Mouse (Mus musculus) lung, embryonic 15.5 days (tissue): Measurements from ENCODE around the gene Sco2. TPM values are rescaled to one million over a fixed set of nuclear protein-coding genes. Genes with fewer than 3 reads are reported as not detected.
A peak's percentile ranks its signal among the peaks of the same experiment; 100 is the strongest.

Source experiments
- ATAC-seq: fragments of 200-750 bp; cut with Nextera tagmentation; 2 replicates; pipeline ENCODE4 v1.8.0; 2017; ENCODE audit warnings: moderate number of reproducible peaks, borderline replicate concordance; ENCODE audit not compliant: low FRiP score, low TSS enrichment; ENCODE audit errors: extremely low read depth
- H3K27ac ChIP-seq: fragments of 300-500 bp; sonication (generic); 2 replicates; pipeline ENCODE4 v1.5.1; 2015; ENCODE audit warnings: moderate library complexity, mild to moderate bottlenecking, inconsistent platforms
- H3K27me3 ChIP-seq: fragments of 300-500 bp; sonication (generic); 2 replicates; pipeline ENCODE4 v1.6.1; 2015; ENCODE audit warnings: inconsistent platforms
- H3K36me3 ChIP-seq: fragments of 300-500 bp; sonication (generic); 2 replicates; pipeline ENCODE4 v1.6.1; 2015; ENCODE audit warnings: inconsistent platforms
- H3K4me1 ChIP-seq: fragments of 300-500 bp; sonication (generic); 2 replicates; pipeline ENCODE4 v1.6.1; 2015; ENCODE audit warnings: inconsistent platforms
- H3K4me2 ChIP-seq: fragments of 300-500 bp; sonication (generic); 2 replicates; pipeline ENCODE4 v1.6.1; 2015; ENCODE audit warnings: inconsistent platforms, mild to moderate bottlenecking, moderate library complexity
- H3K4me3 ChIP-seq: fragments of 300-500 bp; sonication (generic); 2 replicates; pipeline ENCODE4 v1.5.1; 2015; ENCODE audit warnings: mild to moderate bottlenecking, inconsistent platforms
- H3K9ac ChIP-seq: fragments of 300-500 bp; sonication (generic); 2 replicates; pipeline ENCODE4 v1.6.1; 2015; ENCODE audit warnings: inconsistent platforms
- H3K9me3 ChIP-seq: fragments of 300-500 bp; sonication (generic); 2 replicates; pipeline ENCODE4 v1.6.1; 2016; ENCODE audit warnings: inconsistent platforms
- WGBS: fragments of 180-500 bp; shearing (Covaris S2); methylation state at CpG from one replicate; pipeline ENCODE4 v1.1.7; 2015; 5-methylcytosine and 5-hydroxymethylcytosine counted together
- polyA plus RNA-seq: library from polyadenylated mRNA; unstranded; fragments of >200 nt; fragmentation: Nextera tagmentation; extraction: Ambion mirVana; gene quantifications from 2 replicates; pipeline ENCODE4 v1.2.1, GENCODE M21; 2015

Gene Sco2
- polyA plus RNA-seq, 1 experiment from 2014 or later = 5.9 TPM

GRCm38 (mm10) chr15:89372068-89372467 lies 1.6 kb downstream of the Sco2 start:
- no peak overlapping the region for H3K4me3 ChIP-seq
- H3K4me1 ChIP-seq = peaks cover 15% of the 10 kb centered on the region
- H3K27ac ChIP-seq = no peak overlapping the region
- H3K9ac ChIP-seq = no peak overlapping the region
- no peak for ATAC-seq
- no peak overlapping the region for H3K4me2 ChIP-seq
- H3K27me3 ChIP-seq = peaks cover 14% of the 10 kb centered on the region
- no peaks in the 10 kb centered on the region for H3K9me3 ChIP-seq
- WGBS = 83% methylated on average over 13 of the region's 13 CpGs
- H3K36me3 ChIP-seq = peaks cover 57% of the 10 kb centered on the region

GRCm38 (mm10) chr15:89365141-89365551 lies 8.5 kb downstream of the Sco2 start:
- Histone ChIP-seq H3K4me2 (no peak overlapping the region), H3K9me3 (no peaks in the 10 kb centered on the region), H3K9ac (no peak overlapping the region), H3K4me1 (no peaks in the 10 kb centered on the region), H3K36me3 (peaks cover 99% of the 10 kb centered on the region), H3K27ac (no peak overlapping the region), H3K27me3 (no peaks in the 10 kb centered on the region), H3K4me3 (no peak overlapping the region)
- ATAC-seq = no peak
- WGBS = 89% methylated on average over 4 of the region's 4 CpGs

GRCm38 (mm10) chr15:89363051-89363450 lies 10.6 kb downstream of the Sco2 start:
- H3K27me3 ChIP-seq = no peaks in the 10 kb centered on the region
- no peaks in the 10 kb centered on the region for H3K9me3 ChIP-seq
- 71% methylated on average over 7 of the region's 7 CpGs for WGBS
- peaks cover 10% of the 10 kb centered on the region; the same call in 1 of the 2 replicates for H3K4me1 ChIP-seq
- no peak overlapping the region for H3K9ac ChIP-seq
- H3K27ac ChIP-seq = no peak overlapping the region
- ATAC-seq = no peak
- peaks cover 87% of the 10 kb centered on the region for H3K36me3 ChIP-seq
- H3K4me3 ChIP-seq = no peak overlapping the region
- H3K4me2 ChIP-seq = no peak overlapping the region

GRCm38 (mm10) chr15:89358784-89359183 lies 14.9 kb downstream of the Sco2 start:
- Histone ChIP-seq H3K36me3 (peaks cover 49% of the 10 kb centered on the region), H3K27ac (no peak overlapping the region), H3K4me2 (no peak overlapping the region), H3K27me3 (no peaks in the 10 kb centered on the region), H3K9me3 (no peaks in the 10 kb centered on the region), H3K4me3 (no peak overlapping the region), H3K9ac (no peak overlapping the region), H3K4me1 (peaks cover 31% of the 10 kb centered on the region)
- no peak for ATAC-seq
- 73% methylated on average over 3 of the region's 3 CpGs for WGBS

- Histone ChIP-seq H3K36me3 (peaks cover 48% of the 10 kb centered on the region), H3K27me3 (no peaks in the 10 kb centered on the region), H3K4me1 (peaks cover 31% of the 10 kb centered on the region), H3K9ac (peak overlapping the region; percentile 91), H3K4me3 (peak overlapping the region; percentile 81), H3K27ac (peak overlapping the region; percentile 91), H3K4me2 (peak overlapping the region; percentile 55), H3K9me3 (no peaks in the 10 kb centered on the region)
- peak; percentile 66; the same call in 1 of the 2 replicates for ATAC-seq
- under 1% methylated on average over 15 of the region's 15 CpGs for WGBS
Measured at GRCm38 (mm10) chr15:89356372-89356771, 17.3 kb downstream of the Sco2 start.

- ATAC-seq = peak; percentile 91
- Histone ChIP-seq H3K36me3 (peaks cover 48% of the 10 kb centered on the region), H3K9me3 (no peaks in the 10 kb centered on the region), H3K9ac (peak within 1 kb of the TSS; percentile 91), H3K4me1 (peaks cover 31% of the 10 kb centered on the region), H3K4me3 (peak within 1 kb of the TSS; percentile 81), H3K27ac (peak within 1 kb of the TSS; percentile 91), H3K4me2 (peak within 1 kb of the TSS; percentile 77), H3K27me3 (no peaks in the 10 kb centered on the region)
- WGBS = under 1% methylated on average over 63 of the region's 64 CpGs
Measured at GRCm38 (mm10) chr15:89355241-89356187, 18.1 kb downstream of the Sco2 start, which contains the start of the genes Lmf2 and Ncaph2. Lmf2 (minus strand) TSS chr15:89355659. Ncaph2 (plus strand) TSS chr15:89355719.

GRCm38 (mm10) chr15:89354455-89354854 lies 19.2 kb downstream of the Sco2 start:
- WGBS = 70% methylated on average over 7 of the region's 7 CpGs
- H3K27me3 ChIP-seq = no peaks in the 10 kb centered on the region
- peak overlapping the region; percentile 81 for H3K4me3 ChIP-seq
- H3K4me2 ChIP-seq = peak overlapping the region; percentile 77
- ATAC-seq = no peak
- no peak overlapping the region for H3K27ac ChIP-seq
- H3K36me3 ChIP-seq = peaks cover 50% of the 10 kb centered on the region
- peaks cover 31% of the 10 kb centered on the region for H3K4me1 ChIP-seq
- no peaks in the 10 kb centered on the region for H3K9me3 ChIP-seq
- H3K9ac ChIP-seq = peak overlapping the region; percentile 91

- Histone ChIP-seq H3K4me3 (no peak overlapping the region), H3K9me3 (no peaks in the 10 kb centered on the region)
Measured at GRCm38 (mm10) chr15:89353837-89354236, 19.8 kb downstream of the Sco2 start.

GRCm38 (mm10) chr15:89352795-89353194 lies 20.9 kb downstream of the Sco2 start:
- Histone ChIP-seq H3K4me1 (peaks cover 19% of the 10 kb centered on the region), H3K27ac (no peak overlapping the region), H3K9me3 (no peaks in the 10 kb centered on the region), H3K9ac (no peak overlapping the region), H3K4me3 (no peak overlapping the region), H3K27me3 (no peaks in the 10 kb centered on the region), H3K36me3 (peaks cover 43% of the 10 kb centered on the region), H3K4me2 (no peak overlapping the region)
- ATAC-seq = no peak
- 94% methylated on average over 12 of the region's 12 CpGs for WGBS

More at GRCm38 (mm10) chr15:89353837-89354236, 19.8 kb downstream of the Sco2 start:
- Histone ChIP-seq H3K27ac (no peak overlapping the region), H3K36me3 (peaks cover 48% of the 10 kb centered on the region), H3K4me1 (peaks cover 27% of the 10 kb centered on the region), H3K4me2 (peak overlapping the region; percentile 77; the same call in 1 of the 2 replicates), H3K9ac (peak overlapping the region; percentile 91; the same call in 1 of the 2 replicates), H3K27me3 (no peaks in the 10 kb centered on the region)
- no peak for ATAC-seq
- 93% methylated on average over 16 of the region's 16 CpGs for WGBS

- WGBS = 92% methylated on average over 14 of the region's 14 CpGs
- no peak overlapping the region for H3K4me2 ChIP-seq
- H3K27me3 ChIP-seq = no peaks in the 10 kb centered on the region
- no peak overlapping the region for H3K4me3 ChIP-seq
- no peak for ATAC-seq
- no peak overlapping the region for H3K27ac ChIP-seq
- H3K36me3 ChIP-seq = peaks cover 43% of the 10 kb centered on the region
- no peaks in the 10 kb centered on the region for H3K9me3 ChIP-seq
- H3K4me1 ChIP-seq = peaks cover 12% of the 10 kb centered on the region
- H3K9ac ChIP-seq = no peak overlapping the region
Measured at GRCm38 (mm10) chr15:89352054-89352453, 21.6 kb downstream of the Sco2 start.

- no peak overlapping the region for H3K9ac ChIP-seq
- no peak overlapping the region for H3K4me3 ChIP-seq
- no peak overlapping the region for H3K27ac ChIP-seq
- H3K36me3 ChIP-seq = peaks cover 43% of the 10 kb centered on the region
- no peaks in the 10 kb centered on the region for H3K9me3 ChIP-seq
- no peak overlapping the region for H3K4me2 ChIP-seq
- 80% methylated on average over 15 of the region's 15 CpGs for whole genome bisulfite sequencing
- no peak for ATAC-seq
- H3K27me3 ChIP-seq = no peaks in the 10 kb centered on the region
- H3K4me1 ChIP-seq = peaks cover 10% of the 10 kb centered on the region
Measured at GRCm38 (mm10) chr15:89351302-89351701, 22.3 kb downstream of the Sco2 start.

GRCm38 (mm10) chr15:89350447-89350846 lies 23.2 kb downstream of the Sco2 start:
- H3K4me2 ChIP-seq = no peak overlapping the region
- 83% methylated on average over 5 of the region's 5 CpGs for WGBS
- no peaks in the 10 kb centered on the region for H3K27me3 ChIP-seq
- peaks cover 43% of the 10 kb centered on the region for H3K36me3 ChIP-seq
- H3K9ac ChIP-seq = no peak overlapping the region
- H3K4me1 ChIP-seq = peaks cover 10% of the 10 kb centered on the region
- ATAC-seq = no peak
- H3K27ac ChIP-seq = no peak overlapping the region
- H3K9me3 ChIP-seq = no peaks in the 10 kb centered on the region
- no peak overlapping the region for H3K4me3 ChIP-seq
